Mouse (Mus musculus) megakaryocyte, embryonic 14.5 days (primary cell): Measurements from ENCODE around the gene Atp23. TPM values are rescaled to one million over a fixed set of nuclear protein-coding genes. Genes with fewer than 3 reads are reported as not detected.

ENCODE experiments used
- H3K27me3 ChIP-seq: replicated peaks from 2 replicates; pipeline ENCODE3; 2012; ENCODE audit warnings: inconsistent platforms
- H3K36me3 ChIP-seq: replicated peaks from 2 replicates; pipeline ENCODE3; 2012; ENCODE audit warnings: low read length, inconsistent platforms, mixed read lengths
- H3K4me1 ChIP-seq: 2 replicates; pipeline ENCODE4 v1.6.1; 2012; ENCODE audit warnings: inconsistent platforms
- H3K4me3 ChIP-seq: replicated peaks from 2 replicates; pipeline ENCODE3; 2012; ENCODE audit warnings: moderate library complexity, mild to moderate bottlenecking, inconsistent platforms
- H3K9me3 ChIP-seq: 2 replicates; pipeline ENCODE4 v1.6.1; 2012; ENCODE audit warnings: inconsistent platforms
- FLI1 ChIP-seq: IDR thresholded peaks from 2 replicates; pipeline ENCODE4 v1.6.1; 2012; ENCODE audit warnings: low read length, inconsistent platforms, mixed read lengths
- GATA1 ChIP-seq: IDR thresholded peaks from 3 replicates; pipeline ENCODE4 v1.6.1; 2012; ENCODE audit warnings: mixed read lengths, low read length, inconsistent platforms, borderline replicate concordance
- polyA plus RNA-seq: library from polyadenylated mRNA; stranded (reverse); fragments of >175 nt; gene quantifications from 2 replicates; pipeline ENCODE4 v1.2.3, GENCODE M21; 2012; ENCODE audit warnings: low replicate concordance; ENCODE audit not compliant: insufficient read depth

Atp23 gene
- polyA plus RNA-seq, 1 experiment, result 6.8 TPM

DNA sequence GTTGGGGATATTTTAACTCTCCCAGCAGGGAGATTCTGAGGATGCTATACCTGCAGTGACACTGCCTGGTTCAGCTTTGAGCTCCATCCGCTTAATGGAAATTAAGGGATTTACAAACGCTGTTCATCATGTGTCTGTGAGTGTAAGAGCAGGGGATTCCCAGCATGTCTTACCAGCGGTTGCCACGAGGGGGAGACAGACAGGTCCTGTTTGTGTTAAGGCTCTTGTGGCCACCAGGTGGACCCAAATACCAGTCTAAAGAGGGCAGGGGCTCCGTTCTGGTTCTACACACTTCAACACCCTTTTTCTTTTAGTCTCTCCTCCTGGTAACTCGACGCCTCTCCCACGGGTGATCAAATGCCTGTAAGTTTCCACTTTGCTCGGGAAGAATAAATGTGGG, 17.9 kb upstream of the Atp23 start:
- H3K4me3 ChIP-seq, result no peak overlapping the region
- peaks cover 16% of the 10 kb centered on the region for H3K9me3 ChIP-seq
- TF ChIP-seq GATA1 (no peak), FLI1 (no peak)
- H3K27me3 ChIP-seq, result peaks cover 5% of the 10 kb centered on the region
- no peaks in the 10 kb centered on the region for H3K36me3 ChIP-seq
- H3K4me1 ChIP-seq, result peaks cover 18% of the 10 kb centered on the region

DNA sequence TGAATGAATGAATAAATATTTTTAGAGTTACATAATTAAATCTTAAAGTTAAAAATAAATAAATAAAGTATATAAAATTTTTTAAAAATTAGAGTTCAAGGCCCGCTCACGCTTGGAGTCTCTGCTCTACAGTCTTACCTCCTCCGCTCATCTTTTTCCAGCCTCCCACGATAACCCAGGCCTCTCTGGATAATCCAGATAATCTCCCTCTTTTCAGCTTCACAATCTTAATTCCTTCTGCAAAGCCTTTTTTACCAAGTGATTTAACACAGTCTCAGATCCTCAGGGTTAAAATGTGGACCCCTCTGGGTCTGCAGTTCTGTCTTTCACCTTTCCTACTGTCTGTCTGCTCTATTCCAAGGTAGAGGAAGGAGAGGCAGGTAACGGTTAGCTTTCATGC, 13.1 kb upstream of the Atp23 start:
- Histone ChIP-seq H3K27me3 (peaks cover 7% of the 10 kb centered on the region), H3K9me3 (peaks cover 7% of the 10 kb centered on the region), H3K4me1 (peaks cover 18% of the 10 kb centered on the region), H3K36me3 (no peaks in the 10 kb centered on the region), H3K4me3 (no peak overlapping the region)
- TF ChIP-seq FLI1 (no peak), GATA1 (no peak)

DNA sequence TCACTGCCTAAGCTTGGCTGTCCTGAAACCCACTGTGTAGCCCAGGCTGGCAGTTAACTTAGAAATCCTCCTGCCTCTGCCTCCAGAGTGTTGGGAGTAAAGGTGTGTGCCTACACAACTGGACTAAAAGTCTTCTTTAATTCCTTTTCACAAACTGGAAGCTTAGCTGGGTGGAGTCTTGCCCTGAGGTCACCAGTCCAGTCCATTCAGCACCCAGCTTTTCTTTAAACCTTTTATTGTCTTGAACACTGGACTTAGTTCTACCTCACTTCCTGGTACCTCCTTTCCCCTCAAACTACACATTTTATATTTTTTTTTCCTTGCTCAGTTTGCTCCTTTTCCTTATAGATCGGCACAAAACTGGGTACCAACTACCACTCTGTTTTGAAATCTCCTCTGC, 10.3 kb upstream of the Atp23 start:
- no peaks in the 10 kb centered on the region for H3K36me3 ChIP-seq
- no peak overlapping the region for H3K4me3 ChIP-seq
- peaks cover 6% of the 10 kb centered on the region for H3K4me1 ChIP-seq
- peaks cover 1% of the 10 kb centered on the region for H3K27me3 ChIP-seq
- TF ChIP-seq GATA1 (no peak), FLI1 (no peak)
- peaks cover 7% of the 10 kb centered on the region for H3K9me3 ChIP-seq

DNA sequence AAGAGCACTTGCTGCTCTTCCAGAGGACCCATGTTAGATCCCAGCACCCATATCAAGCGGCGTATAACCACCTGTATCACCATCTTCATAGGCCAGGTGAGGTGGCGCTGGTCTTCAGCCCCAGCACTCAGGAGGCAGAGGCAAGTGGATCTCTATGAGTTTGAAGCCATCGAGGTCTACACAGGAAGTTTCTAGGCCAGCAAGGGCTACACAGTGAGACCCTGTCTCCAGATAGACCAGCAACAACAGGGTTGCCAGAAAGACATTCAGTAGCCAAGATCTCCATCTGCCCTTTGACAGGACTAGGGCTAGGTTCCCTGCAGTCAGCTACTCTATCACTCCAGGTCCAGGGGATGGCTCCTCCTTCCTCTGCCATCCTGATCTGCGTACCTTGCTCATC, 5.7 kb upstream of the Atp23 start:
- H3K4me3 ChIP-seq, result no peak overlapping the region
- no peaks in the 10 kb centered on the region for H3K36me3 ChIP-seq
- peaks cover 12% of the 10 kb centered on the region for H3K9me3 ChIP-seq
- TF ChIP-seq GATA1 (no peak), FLI1 (no peak)
- H3K27me3 ChIP-seq, result peaks cover 1% of the 10 kb centered on the region
- peaks cover 27% of the 10 kb centered on the region for H3K4me1 ChIP-seq

DNA sequence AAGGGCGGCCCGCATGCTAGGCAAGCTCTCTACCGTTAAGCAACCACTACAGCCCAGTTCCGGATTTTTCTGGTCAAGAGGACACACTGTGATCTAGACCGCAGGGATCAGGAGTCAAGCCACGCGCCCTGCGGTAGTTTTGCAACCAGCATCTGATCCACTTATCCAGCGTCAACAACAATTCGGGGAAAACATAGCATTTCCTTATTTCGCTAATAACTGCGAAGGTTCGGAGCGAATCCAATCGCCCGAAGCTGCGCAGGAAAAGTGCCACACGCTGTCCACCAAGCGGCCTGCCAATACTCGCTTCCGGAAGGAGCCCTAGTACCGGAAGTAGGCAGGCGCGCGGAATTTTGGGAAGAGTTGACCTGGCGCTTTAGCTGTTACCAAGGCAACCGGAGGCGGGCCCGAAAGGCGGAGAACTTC, 4.5 kb upstream of the Atp23 start:
- Histone ChIP-seq H3K4me3 (peak overlapping the region; percentile 93), H3K9me3 (peaks cover 8% of the 10 kb centered on the region; the same call in 1 of the 2 replicates), H3K4me1 (peaks cover 33% of the 10 kb centered on the region), H3K27me3 (no peaks in the 10 kb centered on the region), H3K36me3 (no peaks in the 10 kb centered on the region)
- peak; percentile 94; the same call in 1 of the 2 replicates for TF ChIP-seq FLI1
- TF ChIP-seq GATA1, result no peak

DNA sequence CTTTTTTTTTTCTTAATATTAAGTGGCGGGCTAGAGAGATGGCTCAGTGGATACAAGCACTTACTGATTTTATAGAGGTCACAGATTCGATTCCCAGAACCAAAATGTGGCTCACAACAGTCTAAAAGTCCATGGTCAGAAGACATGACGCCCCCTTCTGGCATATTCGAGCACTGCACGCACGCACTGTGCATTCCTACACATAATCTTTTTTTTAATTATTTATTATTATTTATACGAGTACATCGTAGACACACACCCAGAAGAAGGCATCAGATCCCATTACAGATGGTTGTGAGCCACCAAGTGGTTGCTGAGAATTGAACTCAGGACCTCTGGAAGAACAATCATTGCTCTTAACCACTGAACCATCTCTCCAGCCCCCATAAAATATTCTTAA, 3.9 kb upstream of the Atp23 start:
- H3K4me1 ChIP-seq, result peaks cover 39% of the 10 kb centered on the region
- no peaks in the 10 kb centered on the region for H3K36me3 ChIP-seq
- peak overlapping the region; percentile 93 for H3K4me3 ChIP-seq

DNA sequence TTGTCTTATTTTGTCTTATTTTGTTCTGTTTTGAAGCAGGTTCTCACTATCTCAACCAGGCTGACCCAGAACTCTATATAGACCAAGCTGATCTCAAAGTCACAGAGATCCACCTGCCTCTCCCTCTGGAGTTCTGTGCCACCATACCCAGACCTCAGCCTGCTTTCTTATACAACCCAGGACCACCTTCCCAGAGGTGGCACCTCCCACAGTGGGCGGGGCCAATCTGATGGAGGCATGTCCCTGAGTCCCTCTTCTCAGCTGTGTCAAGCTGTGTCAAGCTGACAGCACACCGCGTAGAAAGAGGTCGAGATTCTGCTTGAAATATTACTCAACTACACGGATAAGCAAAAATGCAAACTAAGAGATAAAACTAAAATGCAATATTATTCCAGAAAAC, 3.1 kb upstream of the Atp23 start:
- Histone ChIP-seq H3K4me1 (peaks cover 44% of the 10 kb centered on the region), H3K4me3 (no peak overlapping the region)
- TF ChIP-seq GATA1, result no peak
- TF ChIP-seq FLI1, result no peak

More for the DNA sequence above, 3.9 kb upstream of the Atp23 start:
- Histone ChIP-seq H3K9me3 (peaks cover 5% of the 10 kb centered on the region; the same call in 1 of the 2 replicates), H3K27me3 (no peaks in the 10 kb centered on the region)
- TF ChIP-seq FLI1 (no peak), GATA1 (no peak)

DNA sequence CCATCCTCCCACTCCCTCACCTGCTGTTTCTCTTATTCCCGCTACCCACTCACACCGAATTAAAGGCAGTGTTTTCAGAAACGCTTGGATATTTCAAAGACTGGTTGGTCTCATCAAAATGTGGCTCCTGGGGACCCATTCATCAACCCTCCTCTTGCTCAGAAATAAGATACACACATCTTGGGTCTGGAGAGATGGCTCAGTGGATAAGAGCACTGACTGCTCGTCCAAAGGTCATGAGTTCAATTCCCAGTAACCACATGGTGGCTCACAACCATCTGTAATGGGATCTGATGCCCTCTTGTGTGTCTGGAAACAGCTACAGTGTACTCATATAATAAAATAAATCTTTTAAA, 311 bp upstream of the Atp23 start:
- H3K9me3 ChIP-seq, result peaks cover 5% of the 10 kb centered on the region; the same call in 1 of the 2 replicates
- H3K4me1 ChIP-seq, result peaks cover 38% of the 10 kb centered on the region
- TF ChIP-seq FLI1, result no peak
- no peak for TF ChIP-seq GATA1
- peak overlapping the region; percentile 93 for H3K4me3 ChIP-seq
- H3K27me3 ChIP-seq, result no peaks in the 10 kb centered on the region
- peaks cover 21% of the 10 kb centered on the region for H3K36me3 ChIP-seq

More for the DNA sequence above, 3.1 kb upstream of the Atp23 start:
- H3K36me3 ChIP-seq, result peaks cover 3% of the 10 kb centered on the region
- no peaks in the 10 kb centered on the region for H3K27me3 ChIP-seq
- H3K9me3 ChIP-seq, result peaks cover 5% of the 10 kb centered on the region; the same call in 1 of the 2 replicates

DNA sequence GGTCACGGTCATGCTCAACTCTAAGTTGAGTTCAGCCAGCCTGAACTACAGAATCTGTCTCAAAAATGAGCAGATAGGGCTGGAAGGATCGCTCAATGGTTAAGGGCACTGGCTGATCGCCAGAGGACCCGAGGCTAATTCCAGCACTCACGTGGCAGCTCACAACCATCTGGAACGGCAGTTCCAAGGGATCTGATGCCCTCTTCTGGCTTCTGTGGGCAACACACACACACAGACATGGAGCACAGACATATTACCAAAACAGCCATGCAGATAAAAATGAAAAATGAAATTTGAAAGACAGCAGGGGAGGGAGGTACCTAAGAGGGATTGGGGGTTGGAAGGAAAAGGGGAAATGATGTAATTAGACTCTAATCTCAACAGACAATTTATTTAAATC, 5.3 kb downstream of the Atp23 start:
- H3K9me3 ChIP-seq, result no peaks in the 10 kb centered on the region
- H3K36me3 ChIP-seq, result peaks cover 70% of the 10 kb centered on the region
- TF ChIP-seq FLI1, result no peak
- no peak for TF ChIP-seq GATA1
- H3K4me1 ChIP-seq, result peaks cover 12% of the 10 kb centered on the region
- no peaks in the 10 kb centered on the region for H3K27me3 ChIP-seq
- no peak overlapping the region for H3K4me3 ChIP-seq

DNA sequence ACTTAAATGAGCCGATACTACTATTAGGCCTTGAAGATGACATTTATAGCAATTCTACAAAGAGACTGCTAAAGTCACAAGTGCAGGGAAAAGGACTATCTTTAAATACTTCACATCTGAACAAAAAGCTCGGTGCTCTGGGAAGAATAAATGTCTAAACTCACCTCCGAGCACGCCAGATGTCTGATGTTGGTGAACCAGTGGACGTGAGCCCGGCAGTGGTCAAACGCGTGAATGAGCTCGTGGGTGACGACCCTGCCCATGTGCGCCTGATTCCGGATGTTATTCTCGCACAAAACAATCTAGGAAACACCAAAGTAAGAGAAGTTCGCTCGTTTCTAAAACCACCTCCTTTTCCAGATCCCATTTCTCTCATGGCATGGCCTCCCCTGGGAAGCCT, 7.1 kb downstream of the Atp23 start:
- Histone ChIP-seq H3K27me3 (no peaks in the 10 kb centered on the region), H3K4me3 (no peak overlapping the region), H3K9me3 (peaks cover 5% of the 10 kb centered on the region), H3K4me1 (no peaks in the 10 kb centered on the region), H3K36me3 (peaks cover 84% of the 10 kb centered on the region)
- no peak for TF ChIP-seq GATA1
- TF ChIP-seq FLI1, result no peak

DNA sequence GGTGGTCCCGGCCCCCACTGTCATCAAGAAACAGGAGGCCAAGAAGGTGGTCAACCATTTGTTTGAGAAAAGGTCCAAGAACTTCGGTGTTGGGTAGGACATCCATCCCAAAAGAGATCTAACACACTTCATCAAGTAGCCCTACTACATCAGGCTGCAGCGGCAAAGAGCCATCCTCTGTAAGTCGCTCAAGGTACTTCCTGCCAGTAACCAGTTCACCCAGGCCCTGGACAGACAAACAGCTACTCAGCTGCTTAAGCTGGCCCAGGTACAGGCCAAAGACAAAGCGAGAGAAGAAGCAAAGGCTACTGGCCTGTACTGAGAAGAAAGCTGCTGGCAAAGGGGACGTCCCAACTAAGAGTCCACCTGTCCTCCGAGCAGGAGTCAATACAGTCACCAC, 8.0 kb downstream of the Atp23 start:
- Histone ChIP-seq H3K4me1 (no peaks in the 10 kb centered on the region), H3K36me3 (peaks cover 84% of the 10 kb centered on the region), H3K27me3 (no peaks in the 10 kb centered on the region), H3K4me3 (no peak overlapping the region), H3K9me3 (peaks cover 11% of the 10 kb centered on the region)
- TF ChIP-seq FLI1 (no peak), GATA1 (no peak)
